Mouse (Mus musculus) c-Kit-negative CD71-positive TER-119-positive erythroid progenitor cells, embryonic 14.5 days (primary cell): ENCODE measurements at regions not wholly inside any gene's neighbourhood (a gene's known extent, or its start where the extent isn't known, plus 50 kb on each side); places are given as distances from the start of the nearest gene placed in this dataset.

Experiments
- DNase-seq: peaks from one replicate; pipeline ENCODE4 v3.0.0-alpha.2; 2013; ENCODE audit warnings: low read depth, low spot score

DNA sequence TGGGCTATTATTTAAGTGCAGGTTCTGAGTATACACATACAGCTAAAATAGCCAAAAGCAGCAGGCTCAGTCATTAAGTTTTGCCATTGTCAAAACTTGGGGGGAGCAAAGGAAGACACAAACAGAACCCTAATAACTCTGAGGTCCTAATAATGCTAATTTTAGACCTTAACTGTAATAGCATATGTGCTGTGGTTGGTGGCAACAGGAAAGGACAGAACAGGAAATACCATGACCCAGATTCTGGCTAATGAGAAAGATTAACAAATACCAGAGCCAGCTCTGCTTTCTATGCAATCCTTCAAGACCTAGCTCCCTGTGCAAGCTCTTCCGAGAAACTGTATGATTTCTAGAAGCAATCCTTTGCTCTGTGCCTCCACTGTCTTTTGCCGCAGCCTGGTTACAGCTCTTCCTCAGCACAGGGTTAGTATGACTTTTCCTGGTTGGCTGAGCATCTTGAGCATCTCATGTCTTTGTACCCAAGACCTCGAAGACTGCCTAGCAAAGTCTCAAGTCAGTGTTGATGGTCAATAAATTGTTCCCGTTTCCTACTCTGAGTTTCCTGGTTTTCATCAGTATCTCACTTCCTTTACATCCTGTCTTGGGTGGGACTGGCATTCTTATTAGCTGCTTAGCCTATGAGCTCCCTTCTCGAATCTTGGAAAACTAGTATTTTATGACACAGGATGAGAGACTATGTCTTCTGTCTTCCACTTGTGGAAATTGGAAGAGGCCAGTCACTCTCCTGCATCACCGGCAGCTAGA, 49.9 kb upstream of the Eed start:
- no peak for DNase-seq

DNA sequence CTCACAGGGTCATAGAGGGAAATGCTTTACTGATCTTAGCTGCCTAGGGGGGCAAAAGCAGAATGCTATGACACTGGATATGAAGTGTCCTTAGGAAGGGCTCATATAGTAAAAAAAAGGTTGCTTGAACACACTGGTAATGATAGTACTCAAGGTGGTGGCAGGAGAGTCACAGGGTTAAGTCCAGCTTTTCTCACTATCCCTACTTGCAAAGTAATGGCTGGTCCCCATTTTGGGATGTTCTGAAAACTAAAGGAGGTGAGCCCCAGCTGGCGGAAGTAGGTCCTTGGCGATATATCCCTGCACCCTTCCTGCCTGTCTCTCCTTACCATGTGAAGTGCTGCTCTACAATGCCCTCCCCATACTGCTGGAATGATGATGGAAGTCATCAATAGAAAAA, 52.3 kb upstream of the Eed start:
- DNase-seq = no peak

DNA sequence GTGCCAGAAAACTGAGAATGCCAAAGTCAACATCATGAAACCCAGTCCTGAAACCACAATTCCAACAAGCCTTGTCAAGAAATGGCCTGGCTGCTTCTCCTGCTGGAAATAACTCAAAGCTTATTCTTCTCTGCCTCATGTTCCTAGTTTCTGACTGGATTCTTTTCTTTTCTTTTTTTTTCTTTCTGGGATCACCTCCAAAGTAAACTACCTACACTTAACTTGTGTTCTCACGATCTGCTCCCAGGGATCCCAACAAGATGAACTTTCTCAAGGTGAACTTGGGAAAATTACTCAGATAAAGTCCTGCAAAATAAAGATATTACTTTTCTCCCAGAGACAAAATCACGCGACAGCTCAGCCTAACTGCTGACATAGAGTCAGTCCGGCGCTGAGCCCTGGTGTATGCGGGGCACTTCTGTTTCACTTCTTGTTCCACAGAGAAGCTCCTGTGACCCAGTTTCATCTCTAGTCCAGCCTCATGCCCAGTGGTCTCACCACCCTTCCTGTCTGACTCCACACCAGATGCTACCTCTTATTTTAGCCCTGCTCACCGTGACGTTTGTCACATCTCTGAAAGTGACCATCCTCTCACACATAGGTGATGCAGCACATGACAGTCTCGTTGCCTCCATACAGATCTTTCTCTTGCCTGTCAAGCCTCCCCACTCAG, 53.0 kb upstream of the Eed start:
- DNase-seq = no peak

DNA sequence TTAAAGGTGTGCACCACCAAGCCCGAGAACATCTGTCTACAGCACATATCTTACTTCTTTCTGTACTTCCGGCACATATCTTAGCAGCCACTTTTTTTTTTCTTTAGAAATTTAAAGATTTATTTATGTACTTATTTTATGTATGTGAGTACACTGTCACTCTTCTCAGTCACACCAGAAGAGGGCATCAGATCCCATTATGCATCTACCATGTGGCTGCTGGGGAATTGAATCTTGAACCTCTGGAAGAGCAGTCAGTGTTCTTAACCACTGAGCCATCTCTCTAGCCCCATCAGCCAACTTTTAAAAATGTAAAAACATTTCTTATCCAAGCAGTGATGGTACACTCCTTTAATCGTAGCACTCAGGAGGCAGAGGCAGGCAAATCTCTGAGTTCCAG, 53.7 kb upstream of the Eed start:
- no peak for DNase-seq

DNA sequence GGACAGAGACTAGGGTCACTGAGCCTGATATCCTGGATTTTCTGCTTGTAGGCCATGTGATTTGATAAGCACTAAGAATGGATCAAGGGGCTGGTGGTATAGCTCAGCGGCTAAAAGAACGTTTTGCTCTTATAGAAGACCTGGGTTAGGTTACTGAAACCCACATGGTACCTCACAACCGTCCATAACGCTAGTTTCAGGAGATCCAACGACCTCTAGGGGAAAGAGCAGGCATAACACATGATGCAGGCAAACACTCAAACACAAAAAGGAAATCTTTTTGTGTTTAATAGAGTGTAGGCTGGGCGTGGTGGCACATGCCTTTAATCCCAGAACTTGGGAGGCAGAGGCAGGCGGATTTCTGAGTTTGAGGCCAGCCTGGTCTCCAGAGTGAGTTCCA, 54.6 kb upstream of the Eed start:
- no peak for DNase-seq

DNA sequence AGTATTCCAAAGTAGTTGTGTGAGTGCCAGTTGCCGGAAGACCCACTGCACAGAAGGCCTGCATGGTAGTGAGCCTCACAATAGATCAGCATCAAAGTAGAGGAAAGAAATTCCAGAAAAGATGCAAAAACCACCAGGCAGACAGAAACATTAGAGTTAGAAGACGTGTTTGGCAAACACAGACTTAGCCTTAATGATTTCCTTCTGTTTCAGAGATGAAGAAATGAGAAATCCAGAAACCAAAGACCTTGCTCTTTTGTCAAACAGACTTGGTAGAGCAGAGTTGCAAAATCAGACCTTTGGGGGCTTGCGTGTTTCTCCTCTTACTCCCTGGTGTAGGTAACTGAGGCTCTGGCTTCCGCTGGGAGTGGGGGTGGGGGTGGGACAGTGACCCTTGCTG, 57.0 kb upstream of the Eed start:
- no peak for DNase-seq

DNA sequence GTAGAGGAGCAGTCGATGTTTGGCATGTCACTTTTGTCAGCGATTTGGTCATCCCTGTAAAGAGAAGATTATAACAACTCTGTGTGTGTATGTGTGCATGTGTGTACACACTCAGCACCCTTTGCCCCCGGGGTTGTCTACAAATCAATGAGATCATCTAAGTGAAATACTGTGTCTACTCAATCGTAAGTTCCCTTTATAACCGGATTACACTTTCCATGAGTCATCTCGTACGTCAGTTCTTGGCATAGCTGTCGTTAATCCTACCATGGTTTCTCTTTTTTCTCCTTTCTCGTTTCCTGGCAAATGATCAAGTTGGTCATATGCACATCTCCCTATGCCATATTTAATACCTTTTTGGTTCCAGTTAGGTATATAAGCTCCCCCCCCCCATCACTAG, 58.7 kb upstream of the Eed start:
- no peak for DNase-seq

DNA sequence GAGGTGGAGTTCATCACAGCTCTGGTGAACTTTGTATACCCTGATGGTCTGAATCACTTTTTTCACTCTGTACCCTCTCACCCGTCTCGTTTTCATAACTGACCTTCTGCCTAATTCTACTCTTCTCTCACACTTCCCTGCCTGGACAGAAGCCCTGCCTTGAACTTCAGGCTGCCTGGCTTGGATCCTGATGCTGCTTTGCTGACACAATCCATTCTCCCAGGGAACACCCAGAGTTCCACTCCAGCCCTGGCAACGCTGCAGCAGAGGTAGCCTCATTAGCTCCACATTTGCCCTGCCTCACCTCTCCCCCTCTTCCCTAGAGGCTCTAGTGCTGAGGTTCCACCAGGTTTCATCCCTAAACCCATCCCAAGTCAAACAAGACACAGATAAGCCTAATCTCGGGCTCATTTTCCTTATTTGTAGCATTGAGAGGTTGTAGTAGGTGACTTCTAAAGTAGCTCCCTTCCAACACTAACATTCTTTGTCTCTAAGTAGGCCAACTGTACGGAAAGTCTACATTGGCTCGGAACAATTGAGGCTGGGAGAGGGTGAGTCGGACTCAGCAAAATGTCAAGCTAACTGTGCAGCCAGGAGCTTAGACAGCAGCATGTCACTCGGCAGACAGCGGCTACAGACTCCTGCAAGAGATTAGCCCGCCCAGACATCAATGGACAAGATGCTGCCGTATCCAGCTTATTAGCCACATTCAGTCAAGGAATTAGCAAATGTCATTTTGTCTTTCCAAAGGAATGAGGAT, 60.0 kb upstream of the Eed start:
- no peak for DNase-seq

DNA sequence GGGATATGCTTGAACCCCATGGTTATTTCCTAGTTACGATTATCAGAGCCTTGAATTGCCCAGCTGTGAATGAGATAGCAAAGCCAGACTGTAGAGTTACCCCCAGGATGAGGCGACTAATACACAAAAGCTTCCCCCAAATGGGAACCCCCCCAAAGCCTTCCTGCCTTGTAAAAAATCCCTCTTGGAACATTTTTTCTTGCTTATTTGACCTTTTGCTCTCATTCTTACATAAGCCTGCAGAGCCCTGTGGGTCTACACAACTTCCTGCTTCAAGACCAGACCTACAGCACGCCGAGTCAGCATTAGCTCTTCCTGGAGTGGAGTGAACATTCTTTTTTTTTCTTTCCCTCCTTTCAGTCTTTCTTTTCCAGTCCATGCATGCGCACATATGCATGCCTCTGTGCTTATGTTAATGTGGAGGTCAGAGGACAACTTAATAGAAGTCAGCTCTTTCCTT, 60.8 kb upstream of the Eed start:
- DNase-seq = no peak

DNA sequence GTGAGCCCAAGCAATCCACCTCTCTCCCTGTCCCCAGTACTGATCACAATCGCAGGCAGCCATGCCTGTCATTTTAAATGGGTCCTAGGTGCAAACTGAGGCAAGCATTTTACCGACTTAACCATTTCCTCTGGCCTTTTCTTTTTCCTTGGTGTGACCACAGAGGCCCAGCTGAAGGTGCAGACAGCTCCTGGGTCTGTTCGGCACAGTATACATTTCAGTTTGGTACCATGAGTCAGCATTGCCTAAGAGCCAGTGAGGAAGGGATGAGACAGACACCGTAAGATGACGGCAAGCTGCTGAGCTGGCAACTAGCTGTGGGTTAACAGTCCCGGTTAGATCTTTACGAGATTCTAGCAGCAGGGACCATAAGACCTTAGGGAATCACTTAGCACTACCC, 61.6 kb upstream of the Eed start:
- peak; percentile 68 for DNase-seq

DNA sequence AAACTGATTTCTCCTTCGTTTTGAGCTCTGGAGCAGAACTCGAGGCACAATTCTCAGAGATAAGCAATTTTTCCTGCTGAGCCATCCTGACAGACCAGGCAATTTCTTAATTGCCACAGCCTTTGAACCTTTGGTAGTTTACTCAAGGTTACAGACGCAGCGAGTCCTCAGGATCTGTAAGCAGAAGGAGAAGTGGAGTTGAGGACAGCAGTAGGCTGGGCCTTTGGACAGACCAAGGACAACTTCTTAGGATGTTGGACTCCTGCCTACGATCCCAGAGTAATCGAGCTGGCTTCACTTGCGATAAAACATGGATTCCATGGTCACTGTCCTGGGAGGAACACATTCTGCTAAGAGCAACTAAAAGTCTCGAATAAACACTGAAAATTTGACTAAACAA, 62.7 kb upstream of the Eed start:
- no peak for DNase-seq

DNA sequence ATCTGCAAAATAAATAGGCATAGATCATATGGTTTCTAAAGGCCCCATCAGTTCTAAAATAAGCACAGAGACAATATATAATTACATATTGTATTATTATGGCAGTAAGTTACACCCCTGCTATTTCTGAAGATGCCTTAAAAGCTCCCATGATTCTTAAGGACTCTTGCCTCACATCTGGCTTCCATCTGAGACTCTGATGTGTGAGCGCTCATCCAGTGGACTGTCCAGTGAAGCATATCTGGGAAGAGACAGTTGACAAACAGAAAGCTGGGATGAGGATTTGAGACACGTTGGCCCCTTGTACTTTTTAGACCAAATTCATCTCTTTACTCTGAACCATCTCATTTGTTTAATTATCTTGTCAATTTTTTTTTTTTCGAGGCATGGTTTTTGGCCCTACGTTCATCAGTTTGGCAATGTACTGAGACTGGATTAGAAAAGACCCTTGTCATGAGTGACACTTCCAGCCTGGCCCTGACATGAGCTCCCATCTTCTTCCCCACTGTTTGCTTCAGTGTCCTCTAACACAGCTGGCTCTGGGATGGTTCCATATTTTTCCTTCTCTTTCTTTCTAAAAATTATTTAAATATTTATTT, 63.4 kb upstream of the Eed start:
- DNase-seq = no peak

DNA sequence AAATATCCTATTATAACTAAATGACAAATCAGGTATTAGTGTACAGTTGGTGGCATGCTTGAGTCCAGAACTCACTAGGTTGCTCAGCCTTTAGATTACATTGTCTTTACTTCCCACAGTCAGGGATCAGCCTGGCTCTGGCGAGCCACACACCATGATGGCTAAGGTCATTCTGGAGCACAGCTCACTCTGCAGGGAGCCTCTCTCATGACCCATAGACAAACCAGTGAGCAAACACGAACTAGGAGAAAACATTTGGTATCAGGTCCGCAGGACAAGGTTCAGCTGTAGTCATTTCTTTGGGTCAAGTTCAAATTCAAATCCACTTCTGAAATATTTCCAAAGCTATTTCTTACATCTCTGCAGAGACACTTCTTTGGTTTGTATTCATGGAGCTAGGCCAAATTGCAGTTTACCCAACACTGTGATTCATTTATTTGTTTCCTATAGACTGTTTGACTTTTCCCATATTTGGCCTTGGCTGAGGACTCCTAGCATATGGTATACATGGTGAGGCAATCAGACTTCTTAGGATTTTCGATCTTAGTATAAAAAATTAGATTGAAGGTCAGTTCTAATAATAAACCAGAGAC, 64.5 kb upstream of the Eed start:
- no peak for DNase-seq

DNA sequence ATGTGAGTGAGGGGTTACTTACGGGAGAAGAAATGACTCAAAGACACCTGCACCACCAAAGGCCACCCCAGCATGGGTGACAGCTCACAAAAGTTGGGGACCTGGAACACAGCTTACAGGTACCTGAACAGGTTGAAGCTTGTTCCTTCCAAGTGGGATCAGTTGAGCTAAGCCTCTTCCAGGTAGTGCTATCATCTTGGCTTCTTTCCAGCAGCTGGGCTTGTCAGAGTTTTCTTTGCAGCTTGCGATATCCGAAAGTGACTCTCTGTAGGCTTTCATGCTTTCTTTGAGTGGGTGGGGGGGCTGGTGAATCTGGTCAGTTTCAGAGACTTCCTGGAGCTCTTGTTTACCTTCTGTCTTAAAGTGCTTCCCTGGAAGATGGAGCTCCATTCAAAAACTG, 65.4 kb upstream of the Eed start:
- no peak for DNase-seq

DNA sequence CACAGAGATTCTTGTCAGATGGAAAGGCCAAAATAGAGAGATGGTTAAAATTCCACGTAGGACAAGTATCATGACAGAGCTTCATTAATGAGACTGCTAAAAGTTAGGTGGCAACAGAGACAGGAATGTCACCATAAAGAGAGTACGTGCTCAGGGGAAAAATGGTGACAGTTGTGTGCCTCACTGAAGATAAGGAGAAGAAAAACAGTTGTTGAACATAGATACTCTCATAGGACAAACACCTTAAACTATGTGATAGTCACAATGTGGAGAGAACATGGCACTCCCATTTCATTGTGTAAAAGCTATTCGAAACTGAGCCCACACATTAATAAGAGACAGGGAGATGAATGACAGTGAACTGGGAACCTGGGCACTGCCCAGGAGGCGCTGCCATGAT, 66.1 kb upstream of the Eed start:
- no peak for DNase-seq

DNA sequence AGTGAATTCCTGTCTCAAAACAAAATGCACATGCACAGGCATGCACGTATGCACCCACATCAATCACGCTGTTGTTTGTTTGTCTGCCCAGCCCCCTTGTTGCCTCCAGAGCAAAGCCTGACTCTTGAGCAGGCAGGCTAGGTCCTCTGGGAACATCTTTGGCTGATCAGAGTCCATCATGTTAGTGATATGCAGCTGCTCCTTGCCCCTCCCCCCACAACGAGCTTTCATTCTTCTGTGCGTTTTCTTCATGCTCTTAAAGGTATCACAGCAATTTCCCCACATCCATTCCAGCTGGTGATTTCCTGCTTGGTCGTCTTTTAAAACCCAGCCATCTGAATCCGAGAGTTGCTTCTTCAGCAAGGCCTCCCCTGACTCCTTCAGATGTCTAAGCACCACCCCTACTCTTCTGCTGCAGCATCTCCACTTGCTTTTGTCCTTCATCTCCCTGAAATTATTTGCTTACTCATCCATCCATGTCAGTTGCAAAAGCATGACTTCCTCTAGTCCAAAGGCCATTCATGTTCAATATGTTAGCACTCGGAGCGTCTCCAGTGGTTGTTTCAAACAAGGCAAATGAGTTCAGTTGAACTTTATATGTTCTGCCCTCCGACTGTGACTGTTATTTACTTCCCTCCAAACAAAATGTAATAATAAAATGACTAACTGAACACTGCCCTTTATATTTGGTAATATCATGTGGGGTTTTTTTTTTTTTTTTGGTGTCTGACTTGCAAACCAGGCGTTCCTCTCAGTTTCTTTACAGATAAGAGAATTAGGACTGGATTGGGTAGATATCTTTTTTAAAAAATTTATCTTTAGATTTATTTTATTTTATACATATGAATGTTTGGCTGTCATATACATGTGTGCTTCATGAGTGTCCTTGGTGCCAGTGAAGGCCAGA, 67.9 kb upstream of the Eed start:
- DNase-seq = no peak

DNA sequence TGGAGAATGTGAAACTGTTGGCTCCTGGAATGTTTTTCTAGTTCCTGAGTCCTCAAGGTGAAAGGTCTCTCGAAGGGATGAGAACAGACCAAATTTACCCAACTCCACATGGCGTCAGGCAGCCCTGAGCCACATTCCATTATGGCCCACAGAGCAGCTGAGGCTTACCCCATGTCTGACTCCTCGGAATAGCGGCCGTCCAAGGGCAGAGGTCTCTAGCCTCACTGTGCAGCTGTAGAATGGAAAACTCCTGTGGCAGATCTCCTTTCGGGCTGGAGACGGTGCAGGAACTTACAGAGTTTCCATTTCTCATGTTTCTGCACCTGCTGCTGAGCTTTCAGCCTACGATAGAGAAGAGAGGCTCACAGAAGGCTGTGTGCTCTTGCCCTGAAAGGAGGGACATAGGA, 69.1 kb upstream of the Eed start:
- no peak for DNase-seq

DNA sequence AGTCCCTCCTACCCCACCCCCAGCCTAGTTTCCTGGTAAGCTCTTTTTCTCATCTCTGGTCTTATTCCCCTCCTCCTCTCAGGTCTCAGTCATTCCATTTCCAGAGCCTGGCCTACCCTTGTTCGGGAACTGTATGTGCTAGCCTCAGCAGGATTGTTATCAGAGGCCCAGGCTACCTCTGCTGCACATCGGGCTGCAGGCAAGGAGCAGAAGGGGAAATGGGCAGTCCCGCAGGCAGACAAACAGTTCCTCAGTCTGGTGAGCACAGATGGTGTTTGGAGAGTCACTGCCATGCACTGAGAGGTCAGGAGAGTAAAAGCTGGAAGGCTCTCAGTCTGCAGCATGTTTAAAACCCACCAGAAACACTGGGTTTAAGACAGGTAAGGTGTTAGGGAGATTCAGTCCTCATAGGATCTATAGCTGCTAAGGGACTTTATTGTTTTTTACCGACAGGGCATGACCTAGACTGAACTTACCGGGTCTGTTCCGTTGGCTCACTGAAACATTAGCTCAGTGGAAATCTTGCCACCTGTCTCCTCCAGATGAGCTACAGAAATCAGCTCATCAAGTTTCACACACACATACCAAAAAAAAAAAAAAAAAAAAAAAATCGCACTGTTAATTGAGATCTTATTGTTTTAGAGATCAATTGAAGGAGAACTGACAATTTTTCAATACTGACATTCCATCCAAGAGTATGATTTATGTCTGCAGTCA, 74.2 kb upstream of the Eed start:
- no peak for DNase-seq

DNA sequence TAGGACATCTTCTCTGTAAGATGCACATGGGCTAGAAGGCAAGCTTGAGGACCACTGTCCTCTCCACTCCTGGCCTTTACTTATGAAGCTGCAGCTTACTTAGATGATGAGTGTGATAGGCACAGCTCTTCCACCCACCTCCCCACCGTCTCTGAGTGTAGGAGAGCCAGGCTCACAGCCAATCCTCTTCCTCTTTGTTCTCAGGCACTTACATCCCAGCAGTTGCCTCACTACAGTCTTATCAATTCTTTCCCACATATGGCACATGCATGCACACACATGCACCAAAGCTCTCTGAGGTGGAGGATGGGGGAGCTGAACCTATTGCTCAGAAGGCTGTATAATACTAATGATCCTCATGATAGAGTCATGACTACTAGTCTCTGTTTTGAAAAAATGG, 72.1 kb upstream of the Picalm start:
- DNase-seq = no peak

DNA sequence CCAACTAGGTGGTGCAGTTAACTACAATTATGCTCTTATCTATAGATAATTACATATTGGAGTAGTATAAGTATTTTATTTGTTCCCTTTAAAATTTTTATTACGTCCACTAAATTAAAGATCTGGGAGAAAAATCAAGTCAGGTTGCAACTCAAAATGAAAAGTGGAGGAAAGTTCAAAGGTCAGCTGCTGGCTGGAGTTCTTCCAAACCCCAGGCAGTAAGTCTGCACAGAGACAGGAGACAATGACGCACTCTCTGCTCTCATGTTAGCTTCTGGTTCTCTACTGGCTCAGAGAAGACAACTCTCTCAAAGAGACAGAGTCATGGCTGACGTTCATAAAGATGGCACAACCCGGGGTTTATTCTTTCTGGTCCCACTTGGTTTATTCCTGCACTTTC, 71.4 kb upstream of the Picalm start:
- DNase-seq = no peak
